20 mouse cellular contexts compared by ENCODE assay signal in the genomic region with DNA sequence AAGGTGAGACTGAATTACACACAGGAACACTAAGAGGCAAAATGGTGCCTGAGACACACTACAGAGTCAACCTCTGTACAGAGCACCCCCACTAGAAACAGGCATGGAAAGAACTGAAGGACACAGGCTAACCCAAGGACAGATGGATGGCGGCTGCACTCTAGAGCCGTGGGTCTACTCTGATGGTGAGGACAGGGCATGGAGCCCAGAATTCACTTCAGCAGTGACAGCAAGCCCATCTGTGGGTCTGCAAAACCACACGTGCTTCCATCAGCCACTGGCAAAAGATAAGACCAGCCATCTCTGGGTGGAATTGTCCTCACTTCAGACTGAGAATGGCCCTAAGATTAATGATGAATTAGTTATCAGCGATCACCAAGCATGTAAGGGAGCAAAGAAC. TPM values are rescaled to one million over a fixed set of nuclear protein-coding genes. Genes with fewer than 3 reads are reported as not detected.
DNase-seq lines count a peak whose midpoint lies in the region; ATAC-seq and TF ChIP-seq lines count a peak whose summit lies in the region.
"Had no signal": no experiment of that assay in that cellular context is flagged by ENCODE, and none has a peak within 500 bp of the region (broad histone marks: within the 10 kb centered on the region; RNA-seq: fewer than 3 reads in every experiment).

No protein-coding gene starts in this region.

- no peaks in the 10 kb centered on the region for H3K9me3 ChIP-seq in hindbrain, postnatal 0 days (ENCODE audit: low read length)
- H3K9me3 ChIP-seq in hindbrain, embryonic 12.5 days (replicated peaks), result no peaks in the 10 kb centered on the region

- TF ChIP-seq CTCF in hindbrain, postnatal 0 days (IDR thresholded peaks at IDR 0.05; ENCODE audit: low read depth), result no peak

- ATAC-seq in hindbrain, postnatal 0 days, result peak; percentile 38; the same call in 1 of the 2 replicates
- no peak for ATAC-seq in hindbrain, embryonic 12.5 days (ENCODE audit: low FRiP score)
- ATAC-seq: activated CD4-positive, CD25-positive, alpha-beta regulatory T cell, adult 4 months; CD4-positive, CD25-positive, alpha-beta regulatory T cell, adult 4 months; Patski had no signal

- H3K36me3 ChIP-seq in hindbrain, postnatal 0 days (ENCODE audit: insufficient read depth, low read length), result no peaks in the 10 kb centered on the region
- no peaks in the 10 kb centered on the region for H3K36me3 ChIP-seq in hindbrain, embryonic 12.5 days
- H3K36me3 ChIP-seq: G1E had no signal

- no peak overlapping the region for H3K27ac ChIP-seq in hindbrain, postnatal 0 days
- no peak overlapping the region for H3K27ac ChIP-seq in hindbrain, embryonic 12.5 days

- WGBS in hindbrain, postnatal 0 days, result 78% methylated on average over 4 of the region's 4 CpGs
- 91% methylated on average over 4 of the region's 4 CpGs for WGBS in hindbrain, embryonic 12.5 days

- DNase-seq in cerebellum, postnatal 10 days, result peak; percentile 66 to 75
- DNase-seq in cerebellum, postnatal 25 days, result no peak
- peak; percentile 51 to 61 for DNase-seq in cerebellum, postnatal 14 days
- DNase-seq in cerebellum, adult 18-20 months, result no peak
- peak; percentile 23 for DNase-seq in hindbrain, postnatal 0 days (ENCODE audit: low spot score)
- DNase-seq: adrenal gland, adult 2 months; adrenal gland, adult 8-10 months; adrenal gland, postnatal 10 days; adrenal gland, postnatal 14 days; adrenal gland, postnatal 25 days; adrenal gland, postnatal 36 days; B cell, adult 2 months; cerebellum, adult 11 months; cerebellum, adult 11-12 months; cerebellum, adult 2 months had no signal

- H3K4me3 ChIP-seq in hindbrain, postnatal 0 days (ENCODE audit: low read length), result no peak overlapping the region
- no peak overlapping the region for H3K4me3 ChIP-seq in hindbrain, embryonic 12.5 days

- no peak overlapping the region for H3K4me2 ChIP-seq in hindbrain, postnatal 0 days (ENCODE audit: low read depth, low read length)
- H3K4me2 ChIP-seq in hindbrain, embryonic 12.5 days (replicated peaks), result no peak overlapping the region

- H3K4me1 ChIP-seq in hindbrain, postnatal 0 days (ENCODE audit: insufficient read depth, low read length), result no peaks in the 10 kb centered on the region
- H3K4me1 ChIP-seq in hindbrain, embryonic 12.5 days, result 0 out of 2 replicates have a peak, but pooled peaks cover 2% of the 10 kb centered on the region

- H3K27me3 ChIP-seq in hindbrain, postnatal 0 days (ENCODE audit: insufficient read depth, low read length), result no peaks in the 10 kb centered on the region
- peaks cover 4% of the 10 kb centered on the region; the same call in 1 of the 2 replicates for H3K27me3 ChIP-seq in hindbrain, embryonic 12.5 days

- H3K9ac ChIP-seq in hindbrain, postnatal 0 days (replicated peaks; ENCODE audit: low read length), result no peak overlapping the region
- no peak overlapping the region for H3K9ac ChIP-seq in hindbrain, embryonic 12.5 days

RNA-seq across cellular contexts. Expression of gene Ppp2r5c, which starts 45.0 kb away (rescaled TPM):
- 108 and 118 TPM in 2 replicates for total RNA-seq in hindbrain, postnatal 0 days (2014; rRNA removed)
- polyA plus RNA-seq in hindbrain, postnatal 0 days (2015; fragmentation: Nextera tagmentation; extraction: Ambion mirVana), result 162 and 163 TPM in 2 replicates
- polyA plus RNA-seq in hindbrain, embryonic 12.5 days (2016; fragmentation: Nextera tagmentation; extraction: Ambion mirVana), result 153 and 163 TPM in 2 replicates

Comparison
In these comparisons a context has a peak if more than half of its experiments do, and no peak if none do; other contexts are left out.
1. DNase-seq: peak in cerebellum, postnatal 10 days (2 of 2), cerebellum, postnatal 14 days (2 of 2) and hindbrain, postnatal 0 days (single experiment); none in cerebellum, postnatal 25 days (0 of 2) and cerebellum, adult 18-20 months (0 of 2).